Mouse (Mus musculus): ENCODE data around the gene Col6a5. TPM values are rescaled to one million over a fixed set of nuclear protein-coding genes. Genes with fewer than 3 reads are reported as not detected.

Col6a5 gene
- polyA plus RNA-seq, 1 experiment from 2014 or later, result 0.63 TPM

GRCm38 (mm10) chr9:105928406-105929071 is 31.9 kb downstream of the Col6a5 start:
- no peaks in the 10 kb centered on the region for H3K4me1 ChIP-seq (replicated peaks; ENCODE audit: control insufficient read depth, insufficient read depth, low read length)
- no peaks in the 10 kb centered on the region for H3K27me3 ChIP-seq (ENCODE audit: control insufficient read depth, insufficient read depth, low read depth, low read length)
- WGBS, result 68% methylated on average over 6 of the region's 6 CpGs
- H3K9me3 ChIP-seq (ENCODE audit: control insufficient read depth, low read length), result no peaks in the 10 kb centered on the region
- no peak overlapping the region for H3K4me3 ChIP-seq (ENCODE audit: low read length)
- H3K27ac ChIP-seq (ENCODE audit: low read length), result no peak overlapping the region
- H3K36me3 ChIP-seq (ENCODE audit: control insufficient read depth, insufficient read depth, low read length), result no peaks in the 10 kb centered on the region
- H3K4me2 ChIP-seq (ENCODE audit: low read depth, low read length), result no peak overlapping the region
- no peak for ATAC-seq (ENCODE audit: low read depth)
- H3K9ac ChIP-seq (ENCODE audit: low read length), result no peak overlapping the region

- no peak overlapping the region for H3K4me2 ChIP-seq (ENCODE audit: low read depth, low read length)
- H3K9ac ChIP-seq (ENCODE audit: low read length), result no peak overlapping the region
- H3K4me3 ChIP-seq (ENCODE audit: low read length), result no peak overlapping the region
- H3K4me1 ChIP-seq (replicated peaks; ENCODE audit: control insufficient read depth, insufficient read depth, low read length), result no peaks in the 10 kb centered on the region
- H3K9me3 ChIP-seq (ENCODE audit: control insufficient read depth, low read length), result no peaks in the 10 kb centered on the region
- no peaks in the 10 kb centered on the region for H3K27me3 ChIP-seq (ENCODE audit: control insufficient read depth, insufficient read depth, low read depth, low read length)
- WGBS, result 77% methylated on average over 2 of the region's 2 CpGs
- no peak for ATAC-seq (ENCODE audit: low read depth)
- no peak overlapping the region for H3K27ac ChIP-seq (ENCODE audit: low read length)
- no peaks in the 10 kb centered on the region for H3K36me3 ChIP-seq (ENCODE audit: control insufficient read depth, insufficient read depth, low read length)
Measured at GRCm38 (mm10) chr9:105923659-105924058, 36.8 kb downstream of the Col6a5 start.

GRCm38 (mm10) chr9:105915186-105915585 is 45.3 kb downstream of the Col6a5 start:
- no peak overlapping the region for H3K4me2 ChIP-seq (ENCODE audit: low read depth, low read length)
- no peak overlapping the region for H3K4me3 ChIP-seq (ENCODE audit: low read length)
- H3K36me3 ChIP-seq (ENCODE audit: control insufficient read depth, insufficient read depth, low read length), result no peaks in the 10 kb centered on the region
- WGBS, result 30% methylated on average over 4 of the region's 4 CpGs
- H3K27me3 ChIP-seq (ENCODE audit: control insufficient read depth, insufficient read depth, low read depth, low read length), result no peaks in the 10 kb centered on the region
- H3K4me1 ChIP-seq (replicated peaks; ENCODE audit: control insufficient read depth, insufficient read depth, low read length), result no peaks in the 10 kb centered on the region
- no peak overlapping the region for H3K9ac ChIP-seq (ENCODE audit: low read length)
- no peak for ATAC-seq (ENCODE audit: low read depth)
- no peaks in the 10 kb centered on the region for H3K9me3 ChIP-seq (ENCODE audit: control insufficient read depth, low read length)
- no peak overlapping the region for H3K27ac ChIP-seq (ENCODE audit: low read length)

- Histone ChIP-seq H3K9me3 (ENCODE audit: control insufficient read depth, low read length) (no peaks in the 10 kb centered on the region), H3K4me3 (ENCODE audit: low read length) (no peak overlapping the region), H3K9ac (ENCODE audit: low read length) (no peak overlapping the region), H3K4me1 (replicated peaks; ENCODE audit: control insufficient read depth, insufficient read depth, low read length) (no peaks in the 10 kb centered on the region), H3K4me2 (ENCODE audit: low read depth, low read length) (no peak overlapping the region), H3K36me3 (ENCODE audit: control insufficient read depth, insufficient read depth, low read length) (no peaks in the 10 kb centered on the region), H3K27me3 (ENCODE audit: control insufficient read depth, insufficient read depth, low read depth, low read length) (no peaks in the 10 kb centered on the region), H3K27ac (ENCODE audit: low read length) (no peak overlapping the region)
- WGBS, result 56% methylated on average over 2 of the region's 2 CpGs
- no peak for ATAC-seq (ENCODE audit: low read depth)
Measured at GRCm38 (mm10) chr9:105910166-105910565, 50.3 kb downstream of the Col6a5 start.

GRCm38 (mm10) chr9:105909352-105909751 is 51.1 kb downstream of the Col6a5 start:
- 35% methylated on average over 2 of the region's 2 CpGs for WGBS
- Histone ChIP-seq H3K4me1 (replicated peaks; ENCODE audit: control insufficient read depth, insufficient read depth, low read length) (no peaks in the 10 kb centered on the region), H3K27me3 (ENCODE audit: control insufficient read depth, insufficient read depth, low read depth, low read length) (no peaks in the 10 kb centered on the region), H3K36me3 (ENCODE audit: control insufficient read depth, insufficient read depth, low read length) (no peaks in the 10 kb centered on the region), H3K4me2 (ENCODE audit: low read depth, low read length) (no peak overlapping the region), H3K27ac (ENCODE audit: low read length) (no peak overlapping the region), H3K4me3 (ENCODE audit: low read length) (no peak overlapping the region), H3K9ac (ENCODE audit: low read length) (no peak overlapping the region), H3K9me3 (ENCODE audit: control insufficient read depth, low read length) (no peaks in the 10 kb centered on the region)
- ATAC-seq (ENCODE audit: low read depth), result no peak

- Histone ChIP-seq H3K27me3 (ENCODE audit: control insufficient read depth, insufficient read depth, low read depth, low read length) (no peaks in the 10 kb centered on the region), H3K36me3 (ENCODE audit: control insufficient read depth, insufficient read depth, low read length) (no peaks in the 10 kb centered on the region), H3K9ac (ENCODE audit: low read length) (no peak overlapping the region), H3K9me3 (ENCODE audit: control insufficient read depth, low read length) (no peaks in the 10 kb centered on the region), H3K4me2 (ENCODE audit: low read depth, low read length) (no peak overlapping the region), H3K4me3 (ENCODE audit: low read length) (no peak overlapping the region), H3K4me1 (replicated peaks; ENCODE audit: control insufficient read depth, insufficient read depth, low read length) (no peaks in the 10 kb centered on the region), H3K27ac (ENCODE audit: low read length) (no peak overlapping the region)
- 72% methylated on average over 6 of the region's 6 CpGs for WGBS
- no peak for ATAC-seq (ENCODE audit: low read depth)
Measured at GRCm38 (mm10) chr9:105907411-105907810, 53.0 kb downstream of the Col6a5 start.

- WGBS, result 18% methylated on average over 2 of the region's 2 CpGs
- no peaks in the 10 kb centered on the region for H3K36me3 ChIP-seq (ENCODE audit: control insufficient read depth, insufficient read depth, low read length)
- no peaks in the 10 kb centered on the region for H3K4me1 ChIP-seq (replicated peaks; ENCODE audit: control insufficient read depth, insufficient read depth, low read length)
- ATAC-seq (ENCODE audit: low read depth), result no peak
- H3K4me2 ChIP-seq (ENCODE audit: low read depth, low read length), result no peak overlapping the region
- H3K27me3 ChIP-seq (ENCODE audit: control insufficient read depth, insufficient read depth, low read depth, low read length), result no peaks in the 10 kb centered on the region
- H3K27ac ChIP-seq (ENCODE audit: low read length), result no peak overlapping the region
- H3K4me3 ChIP-seq (ENCODE audit: low read length), result no peak overlapping the region
- H3K9me3 ChIP-seq (ENCODE audit: control insufficient read depth, low read length), result no peaks in the 10 kb centered on the region
- no peak overlapping the region for H3K9ac ChIP-seq (ENCODE audit: low read length)
Measured at GRCm38 (mm10) chr9:105887521-105887920, 72.9 kb downstream of the Col6a5 start.

- no peaks in the 10 kb centered on the region for H3K36me3 ChIP-seq (ENCODE audit: control insufficient read depth, insufficient read depth, low read length)
- H3K9me3 ChIP-seq (ENCODE audit: control insufficient read depth, low read length), result no peaks in the 10 kb centered on the region
- ATAC-seq (ENCODE audit: low read depth), result no peak
- H3K4me2 ChIP-seq (ENCODE audit: low read depth, low read length), result no peak overlapping the region
- H3K4me3 ChIP-seq (ENCODE audit: low read length), result no peak overlapping the region
- H3K27ac ChIP-seq (ENCODE audit: low read length), result no peak overlapping the region
- 0 out of 2 replicates have a peak, but pooled peaks cover 2% of the 10 kb centered on the region for H3K4me1 ChIP-seq (replicated peaks; ENCODE audit: control insufficient read depth, insufficient read depth, low read length)
- no peak overlapping the region for H3K9ac ChIP-seq (ENCODE audit: low read length)
- H3K27me3 ChIP-seq (ENCODE audit: control insufficient read depth, insufficient read depth, low read depth, low read length), result no peaks in the 10 kb centered on the region
- WGBS, result 74% methylated on average over 17 of the region's 17 CpGs
Measured at GRCm38 (mm10) chr9:105884656-105885430, 75.6 kb downstream of the Col6a5 start.

GRCm38 (mm10) chr9:105880743-105881142 is 79.7 kb downstream of the Col6a5 start:
- no peak overlapping the region for H3K9ac ChIP-seq (ENCODE audit: low read length)
- no peaks in the 10 kb centered on the region for H3K36me3 ChIP-seq (ENCODE audit: control insufficient read depth, insufficient read depth, low read length)
- 0 out of 2 replicates have a peak, but pooled peaks cover 2% of the 10 kb centered on the region for H3K4me1 ChIP-seq (replicated peaks; ENCODE audit: control insufficient read depth, insufficient read depth, low read length)
- no peaks in the 10 kb centered on the region for H3K27me3 ChIP-seq (ENCODE audit: control insufficient read depth, insufficient read depth, low read depth, low read length)
- ATAC-seq (ENCODE audit: low read depth), result 0 out of 2 replicates have a peak, but pooled peaks have one; percentile 34
- H3K9me3 ChIP-seq (ENCODE audit: control insufficient read depth, low read length), result no peaks in the 10 kb centered on the region
- H3K27ac ChIP-seq (ENCODE audit: low read length), result no peak overlapping the region
- no peak overlapping the region for H3K4me2 ChIP-seq (ENCODE audit: low read depth, low read length)
- WGBS, result 50% methylated on average over 4 of the region's 4 CpGs
- H3K4me3 ChIP-seq (ENCODE audit: low read length), result no peak overlapping the region

All from lung, embryonic 16.5 days (tissue).